Mouse (Mus musculus): ENCODE results near the gene Rreb1. TPM values are rescaled to one million over a fixed set of nuclear protein-coding genes. Genes with fewer than 3 reads are reported as not detected.

Rreb1 gene
- total RNA-seq, 2 experiments from 2014 or later: 1.8 to 26.4 TPM

GRCm38 (mm10) chr13:37930091-37930490, 151.9 kb downstream of the Rreb1 start:
- ATAC-seq (replicated peaks; ENCODE audit: low FRiP score, poor library complexity, severe bottlenecking): no peak

GRCm38 (mm10) chr13:37930621-37931020, 152.4 kb downstream of the Rreb1 start:
- no peak for ATAC-seq (replicated peaks; ENCODE audit: low FRiP score, poor library complexity, severe bottlenecking)

- ATAC-seq (replicated peaks; ENCODE audit: low FRiP score, poor library complexity, severe bottlenecking): no peak
Measured at GRCm38 (mm10) chr13:37931210-37931922, 153.2 kb downstream of the Rreb1 start.

GRCm38 (mm10) chr13:37934075-37934474, 155.9 kb downstream of the Rreb1 start:
- no peak for ATAC-seq (replicated peaks; ENCODE audit: low FRiP score, poor library complexity, severe bottlenecking)

- ATAC-seq (replicated peaks; ENCODE audit: low FRiP score, poor library complexity, severe bottlenecking): no peak
Measured at GRCm38 (mm10) chr13:37934920-37935319, 156.7 kb downstream of the Rreb1 start.

- ATAC-seq (replicated peaks; ENCODE audit: low FRiP score, poor library complexity, severe bottlenecking): no peak
Measured at GRCm38 (mm10) chr13:37936351-37936750, 158.2 kb downstream of the Rreb1 start.

- no peak for ATAC-seq (replicated peaks; ENCODE audit: low FRiP score, poor library complexity, severe bottlenecking)
Measured at GRCm38 (mm10) chr13:37940167-37940566, 162.0 kb downstream of the Rreb1 start.

- no peak for ATAC-seq (replicated peaks; ENCODE audit: low FRiP score, poor library complexity, severe bottlenecking)
Measured at GRCm38 (mm10) chr13:37940649-37941048, 162.4 kb downstream of the Rreb1 start.

- ATAC-seq (replicated peaks; ENCODE audit: low FRiP score, poor library complexity, severe bottlenecking): no peak
Measured at GRCm38 (mm10) chr13:37941138-37941645, 163.0 kb downstream of the Rreb1 start.

- ATAC-seq (replicated peaks; ENCODE audit: low FRiP score, poor library complexity, severe bottlenecking): no peak
Measured at GRCm38 (mm10) chr13:37941950-37942886, 164.0 kb downstream of the Rreb1 start.

- no peak for ATAC-seq (replicated peaks; ENCODE audit: low FRiP score, poor library complexity, severe bottlenecking)
Measured at GRCm38 (mm10) chr13:37942887-37943331, 164.7 kb downstream of the Rreb1 start.

- ATAC-seq (replicated peaks; ENCODE audit: low FRiP score, poor library complexity, severe bottlenecking): no peak
Measured at GRCm38 (mm10) chr13:37943466-37943865, 165.3 kb downstream of the Rreb1 start.

- ATAC-seq (replicated peaks; ENCODE audit: low FRiP score, poor library complexity, severe bottlenecking): no peak
Measured at GRCm38 (mm10) chr13:37944306-37944705, 166.1 kb downstream of the Rreb1 start.

GRCm38 (mm10) chr13:37945392-37945791, 167.2 kb downstream of the Rreb1 start:
- no peak for ATAC-seq (replicated peaks; ENCODE audit: low FRiP score, poor library complexity, severe bottlenecking)

- ATAC-seq (replicated peaks; ENCODE audit: low FRiP score, poor library complexity, severe bottlenecking): 0 out of 2 replicates have a peak, but pooled peaks have one; percentile 64
Measured at GRCm38 (mm10) chr13:37946734-37947133, 168.5 kb downstream of the Rreb1 start.

GRCm38 (mm10) chr13:37952981-37953380, 174.8 kb downstream of the Rreb1 start:
- no peak for ATAC-seq (replicated peaks; ENCODE audit: low FRiP score, poor library complexity, severe bottlenecking)

GRCm38 (mm10) chr13:37954318-37954717, 176.1 kb downstream of the Rreb1 start:
- no peak for ATAC-seq (replicated peaks; ENCODE audit: low FRiP score, poor library complexity, severe bottlenecking)

GRCm38 (mm10) chr13:37958498-37959238, 180.5 kb downstream of the Rreb1 start:
- ATAC-seq (replicated peaks; ENCODE audit: low FRiP score, poor library complexity, severe bottlenecking): peak; percentile 70; the same call in 1 of the 2 replicates

GRCm38 (mm10) chr13:37959239-37959907, 181.2 kb downstream of the Rreb1 start:
- ATAC-seq (replicated peaks; ENCODE audit: low FRiP score, poor library complexity, severe bottlenecking): no peak
